Mouse (Mus musculus) skeletal muscle tissue, adult 2 months (tissue): ENCODE data around the gene Kif5c.

Source experiments
- DNase-seq: peaks from one replicate; pipeline ENCODE4 v3.0.0-alpha.2; 2012; ENCODE audit warnings: low read depth, low spot score

The Kif5c gene

DNA sequence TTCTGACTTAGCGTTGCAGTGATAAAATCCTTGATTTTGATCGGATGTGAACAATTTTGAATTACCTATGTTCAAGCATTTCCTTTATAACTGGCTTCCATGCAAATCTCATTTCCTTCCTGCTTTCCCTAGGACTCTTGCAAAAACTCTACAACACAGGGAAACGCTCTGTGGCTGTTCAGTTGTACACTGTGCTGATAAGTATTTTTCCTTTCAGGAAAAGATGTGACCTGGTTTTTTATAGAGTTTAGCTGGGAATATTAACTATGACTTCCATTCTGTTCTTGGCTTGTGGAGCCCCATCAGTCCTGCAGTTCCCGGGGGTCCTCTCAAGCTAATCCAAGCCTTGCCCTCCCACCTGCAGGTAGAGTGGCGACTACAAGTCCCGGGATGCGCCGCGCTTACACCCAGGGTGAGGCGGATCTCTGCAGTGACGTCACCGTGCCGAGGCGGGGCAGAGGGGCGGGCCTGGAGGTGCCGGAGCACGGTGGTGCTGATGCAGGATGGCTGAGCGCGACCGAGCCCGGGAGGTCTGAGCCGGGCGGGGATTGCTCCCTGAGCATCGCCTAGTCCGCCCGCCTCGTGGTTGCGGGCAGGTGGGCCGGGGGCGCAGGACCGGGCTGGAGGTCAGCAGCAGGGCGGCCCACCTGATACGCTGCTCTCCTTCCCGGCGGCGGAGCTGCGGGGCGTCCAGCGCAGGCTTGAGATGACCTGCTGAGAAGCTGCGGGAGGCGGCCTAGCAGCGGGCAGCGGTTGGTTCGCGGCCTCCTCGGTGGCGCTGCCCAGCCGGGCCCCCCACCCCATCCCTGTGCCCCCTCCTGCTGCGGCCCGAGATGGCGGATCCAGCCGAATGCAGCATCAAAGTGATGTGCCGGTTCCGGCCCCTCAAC lies at the start of gene Kif5c:
Gene Kif5c (plus strand): TSS at position 470 of the 890 bp plus-strand sequence.
- peak; percentile 10 for DNase-seq

DNA sequence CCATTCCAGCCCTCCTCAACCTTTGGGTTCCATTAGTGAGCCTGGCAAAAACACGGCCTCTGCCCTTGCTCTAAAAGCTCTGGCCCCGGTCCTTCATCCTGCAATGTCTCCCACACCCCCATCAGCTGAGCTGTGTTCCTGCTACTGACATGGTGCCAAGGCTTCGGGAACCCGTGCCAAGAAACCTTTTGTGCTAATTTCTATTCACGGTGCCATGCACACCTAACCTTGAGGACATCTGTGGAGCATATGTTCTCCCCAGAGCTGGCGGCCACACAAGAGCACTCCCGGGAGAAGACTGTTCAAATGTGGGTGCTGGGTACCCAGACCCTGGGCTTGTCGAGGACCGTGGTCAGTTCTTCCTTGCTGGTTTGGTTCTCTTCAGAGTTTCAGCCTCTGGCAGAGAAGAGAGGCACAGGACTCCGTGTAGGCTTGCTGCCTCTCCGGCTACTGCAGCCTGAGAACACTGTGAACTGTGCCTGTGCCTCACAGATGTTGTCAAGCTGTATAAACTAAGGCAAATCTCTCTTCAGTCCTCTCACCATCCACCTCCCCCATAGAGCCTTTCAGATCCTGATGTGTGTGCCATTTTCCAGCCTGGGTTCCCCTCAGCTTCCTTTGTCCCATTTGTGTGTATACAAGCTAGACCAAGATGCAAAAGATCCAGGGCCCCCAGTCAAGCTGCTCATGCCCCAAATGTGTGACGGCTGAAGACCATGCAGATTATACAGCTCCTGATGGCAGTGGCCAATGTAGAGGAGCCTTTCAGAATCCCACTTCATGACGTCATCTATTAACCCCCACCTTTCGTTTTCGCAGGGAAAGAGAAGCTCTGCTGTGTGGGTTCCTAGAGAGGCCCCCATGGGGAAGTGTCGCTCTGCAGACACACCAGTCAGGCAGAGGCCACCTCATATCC lies 49.0 kb upstream of the Kif5c start:
- DNase-seq = no peak

DNA sequence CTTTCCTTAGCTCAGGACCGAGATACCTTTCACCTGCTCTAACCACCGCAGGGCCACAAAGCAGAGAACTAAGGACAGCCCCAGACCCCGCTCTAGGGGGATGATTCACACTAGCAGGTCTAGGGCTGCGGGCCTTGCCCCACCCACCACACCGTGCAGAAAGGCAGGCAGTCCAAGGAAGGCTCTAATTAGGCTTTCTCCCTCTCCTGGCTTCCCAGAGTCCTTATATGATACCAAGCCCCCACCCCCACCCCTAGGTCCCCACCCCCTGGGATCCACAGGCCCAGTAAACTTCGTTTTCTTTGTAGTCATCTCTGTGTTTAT lies 48.4 kb upstream of the Kif5c start:
- no peak for DNase-seq

DNA sequence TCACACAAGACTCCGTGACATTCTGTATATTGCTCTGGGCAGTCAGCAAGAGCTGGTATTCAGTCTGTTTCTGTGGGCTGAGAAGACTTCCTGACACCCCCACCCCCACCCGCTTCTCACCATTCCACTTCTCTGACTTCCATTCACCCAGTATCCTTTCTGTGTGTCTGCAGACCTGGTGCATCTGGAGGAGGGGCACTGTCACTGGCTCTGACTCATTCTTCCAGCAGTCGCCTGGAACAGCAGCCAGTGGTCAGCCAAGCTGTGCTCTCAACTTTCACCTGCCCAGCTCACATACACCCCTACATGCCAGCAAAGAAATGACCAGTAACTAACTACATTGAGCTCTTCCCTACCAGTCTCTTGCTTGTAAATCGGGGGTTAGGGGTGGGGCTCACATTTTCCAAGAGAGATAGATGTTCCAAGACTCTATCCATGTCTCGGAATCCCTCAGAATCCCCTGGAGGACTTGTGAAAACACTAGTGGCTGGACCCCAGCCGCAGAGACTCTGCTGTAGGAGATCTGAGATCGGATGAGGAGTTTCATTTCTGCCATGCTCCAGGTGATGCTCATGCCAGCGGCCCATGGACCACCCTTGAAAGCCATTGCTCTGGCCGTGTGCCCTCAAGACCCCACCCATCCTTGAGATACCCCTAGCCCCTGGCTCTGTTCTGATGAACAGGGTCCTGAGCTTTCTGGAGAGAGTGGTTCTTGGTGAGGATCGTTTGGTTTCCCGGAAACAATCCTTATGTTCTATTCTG lies 47.8 kb upstream of the Kif5c start:
- DNase-seq = no peak

DNA sequence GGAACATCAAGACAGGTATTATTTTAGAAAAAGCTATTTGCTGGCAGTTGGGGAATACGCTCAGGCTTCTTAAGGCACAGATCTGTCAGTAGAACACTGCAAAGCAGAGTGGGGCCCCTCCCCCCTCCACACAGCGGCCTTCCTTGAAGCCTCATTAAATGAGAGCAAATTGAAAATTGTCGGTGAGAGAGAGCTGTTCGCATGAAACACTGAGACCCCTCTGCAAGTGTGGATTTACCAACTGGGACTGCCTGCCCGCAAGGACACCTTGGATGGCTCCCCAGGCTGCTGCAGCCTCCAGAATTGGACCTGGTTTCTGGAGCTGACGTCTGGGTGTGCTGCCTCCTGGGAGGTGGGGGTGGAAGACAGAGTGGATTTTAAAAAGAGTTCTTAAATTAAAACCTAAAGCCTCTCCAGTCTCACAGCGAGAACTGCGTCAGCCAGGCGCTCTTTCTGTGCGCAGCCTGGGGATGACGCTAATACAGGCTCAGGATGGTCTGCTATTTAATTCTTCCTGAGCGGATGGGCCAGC lies 46.9 kb upstream of the Kif5c start:
- DNase-seq = no peak

DNA sequence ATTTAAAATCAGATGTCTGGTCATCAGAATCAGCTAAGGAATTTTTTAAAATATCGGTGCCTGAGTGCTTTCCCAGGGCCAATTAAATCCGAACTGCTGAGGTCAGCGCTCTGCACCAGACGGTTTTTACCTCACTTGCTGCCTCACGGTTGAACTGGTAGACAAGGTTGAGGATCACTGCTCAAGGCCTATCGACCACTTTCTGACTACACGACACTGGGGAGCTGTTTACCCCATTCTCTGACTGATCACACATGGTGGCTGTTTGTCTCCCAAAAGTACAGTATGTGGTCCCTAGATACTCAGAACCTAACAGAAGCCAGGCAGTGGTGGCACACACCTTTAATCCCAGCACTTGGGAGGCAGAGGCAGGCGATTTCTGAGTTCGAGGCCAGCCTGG lies 46.4 kb upstream of the Kif5c start:
- DNase-seq = no peak

DNA sequence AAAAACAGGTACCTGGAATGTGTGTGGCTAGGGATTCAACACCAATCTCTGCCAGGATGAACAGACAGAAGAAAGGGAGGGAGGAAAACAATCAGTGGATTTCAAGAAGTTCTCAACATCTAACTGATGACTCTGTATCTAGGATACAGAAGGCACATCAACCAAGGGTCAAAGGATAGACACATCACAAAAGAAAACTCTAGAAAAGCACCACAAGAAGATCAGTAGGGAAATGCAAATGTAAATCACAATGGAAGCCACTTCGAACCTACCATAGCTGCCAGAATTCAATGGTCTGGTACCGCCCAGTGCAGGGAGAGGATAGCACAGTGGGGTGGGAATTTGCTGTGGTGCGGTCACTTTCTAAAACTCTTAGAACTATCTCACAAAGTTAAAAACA lies 45.8 kb upstream of the Kif5c start:
- no peak for DNase-seq

DNA sequence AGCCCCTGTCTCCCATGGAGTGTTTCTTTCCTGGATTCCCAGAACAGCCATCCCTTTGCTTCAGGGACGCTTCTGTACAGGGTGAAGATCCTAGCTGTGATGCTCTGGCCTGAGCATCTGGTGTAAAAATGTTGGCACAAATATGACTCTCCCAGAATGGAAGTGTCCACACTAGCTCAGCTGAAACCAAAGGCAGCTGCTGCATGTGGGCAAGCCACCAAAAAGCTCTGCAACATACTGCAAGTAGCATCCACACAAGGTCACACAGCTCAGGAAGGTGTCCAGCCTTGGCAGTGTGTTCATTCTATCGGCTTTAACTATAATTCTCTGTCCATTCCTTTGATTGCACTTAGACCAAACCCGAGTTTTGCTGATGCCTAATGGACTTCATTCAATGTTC lies 38.5 kb upstream of the Kif5c start:
- DNase-seq = no peak

DNA sequence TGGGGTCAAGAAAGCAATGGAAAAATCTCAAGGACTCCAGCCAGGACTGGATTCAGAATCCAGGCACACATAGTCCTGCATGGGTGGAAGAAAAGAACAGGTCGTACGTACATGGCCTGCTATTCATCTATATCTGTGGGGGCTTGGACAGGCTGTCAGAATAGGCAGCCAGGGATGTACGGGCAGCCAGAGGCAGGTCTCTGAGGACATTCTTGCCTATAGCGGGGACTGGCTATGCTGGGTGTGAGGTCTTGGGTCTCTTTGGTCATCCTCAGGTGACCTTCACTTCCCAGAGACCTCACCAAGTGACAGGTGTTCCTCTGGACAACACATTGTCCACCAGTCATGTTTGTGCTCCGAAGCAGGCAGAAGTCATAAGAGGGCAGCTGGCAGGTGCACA lies 36.6 kb upstream of the Kif5c start:
- DNase-seq = no peak

DNA sequence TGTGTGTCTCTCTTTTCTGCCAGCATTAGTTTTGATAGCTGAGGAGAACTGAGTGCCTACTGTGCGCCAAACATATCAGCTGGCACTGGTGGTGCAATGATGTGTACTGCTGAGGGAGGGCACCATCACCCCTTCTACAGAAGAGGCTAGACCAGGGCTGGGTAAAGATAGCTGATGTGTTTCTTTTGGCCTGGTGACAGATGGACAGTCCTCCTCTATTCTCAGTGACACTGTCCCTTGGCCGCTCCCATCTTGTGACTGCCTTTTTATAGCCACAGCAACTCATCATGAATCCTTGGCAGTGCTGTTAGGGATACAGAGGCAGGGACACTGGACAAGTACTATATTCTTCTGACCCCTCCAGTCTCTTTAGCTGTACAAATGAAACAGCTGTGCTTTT lies 35.8 kb upstream of the Kif5c start:
- DNase-seq = no peak

DNA sequence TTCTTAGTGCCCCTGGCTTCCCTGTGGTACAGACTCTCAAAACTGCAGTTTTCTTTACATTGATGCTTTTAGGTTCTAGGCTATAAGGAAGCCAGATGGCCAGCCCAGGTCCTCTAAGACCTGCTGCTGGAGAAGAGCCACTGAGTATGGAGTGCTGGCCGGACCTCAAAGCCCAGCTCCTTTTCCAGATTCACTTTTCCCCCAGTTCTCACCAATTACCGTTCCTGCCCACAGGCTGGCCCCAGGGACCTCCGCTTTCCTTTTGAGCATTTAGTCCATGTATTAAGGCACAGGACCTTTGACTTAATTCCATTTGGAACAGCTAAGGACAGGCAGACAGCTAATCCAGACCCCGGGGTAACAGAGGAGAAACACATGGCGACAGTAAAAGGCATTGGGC lies 28.6 kb upstream of the Kif5c start:
- no peak for DNase-seq

DNA sequence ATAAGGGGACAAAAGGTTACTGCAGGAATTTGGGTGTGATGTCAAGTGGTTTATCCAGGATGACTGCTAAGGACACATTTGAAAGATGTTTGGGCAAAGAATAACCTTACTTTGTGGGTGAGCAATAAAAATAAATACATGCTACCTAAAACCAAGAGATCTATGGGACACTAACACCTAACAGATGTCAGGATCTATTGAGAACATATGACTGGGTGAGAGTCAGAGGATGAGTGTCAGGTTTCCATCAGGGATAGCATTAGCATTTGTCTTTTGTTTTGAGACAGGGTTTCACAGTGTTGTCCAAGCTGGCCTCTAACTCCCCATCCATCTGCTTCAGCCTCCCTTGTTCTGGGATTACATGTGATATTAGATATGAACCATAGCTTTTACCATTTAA lies 26.2 kb upstream of the Kif5c start:
- no peak for DNase-seq

DNA sequence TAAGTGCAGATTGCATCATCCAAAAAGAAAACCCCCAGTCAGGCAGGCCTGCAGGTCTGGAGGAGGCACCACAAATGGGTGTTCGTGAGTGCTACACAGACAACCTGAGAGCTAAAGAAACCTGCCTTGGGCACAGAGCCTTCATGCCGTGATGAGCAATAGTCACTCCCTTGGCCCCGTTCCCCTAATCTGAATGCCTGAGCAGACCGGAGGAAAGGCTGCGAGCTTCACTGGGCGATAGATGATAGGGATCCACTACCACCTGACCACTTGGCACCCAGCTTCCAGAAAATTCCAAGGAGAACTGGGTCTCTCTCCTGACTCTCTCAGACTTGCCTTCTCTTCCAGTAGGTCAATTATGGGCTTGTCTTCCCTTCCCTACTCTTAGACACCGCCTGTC lies 24.2 kb upstream of the Kif5c start:
- no peak for DNase-seq

DNA sequence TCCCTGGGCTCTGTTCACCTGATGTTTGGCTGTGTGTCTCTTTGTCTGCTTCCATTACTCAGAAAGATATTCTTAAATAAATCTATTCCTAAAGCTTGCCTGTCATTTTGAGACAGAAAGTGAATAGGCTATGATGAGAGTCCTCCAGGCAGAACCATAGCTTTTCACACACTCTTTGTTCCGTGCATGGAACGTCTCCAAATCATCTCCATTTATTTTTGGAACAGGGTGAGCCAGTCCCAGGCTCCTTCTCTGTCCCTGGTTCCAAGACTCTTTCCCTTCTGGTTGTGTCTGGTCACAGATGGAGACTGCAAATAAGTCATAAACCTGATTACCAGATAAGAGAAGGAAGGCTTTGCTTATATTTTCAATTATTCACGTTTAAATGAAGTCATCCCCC lies 22.8 kb upstream of the Kif5c start:
- DNase-seq = no peak

DNA sequence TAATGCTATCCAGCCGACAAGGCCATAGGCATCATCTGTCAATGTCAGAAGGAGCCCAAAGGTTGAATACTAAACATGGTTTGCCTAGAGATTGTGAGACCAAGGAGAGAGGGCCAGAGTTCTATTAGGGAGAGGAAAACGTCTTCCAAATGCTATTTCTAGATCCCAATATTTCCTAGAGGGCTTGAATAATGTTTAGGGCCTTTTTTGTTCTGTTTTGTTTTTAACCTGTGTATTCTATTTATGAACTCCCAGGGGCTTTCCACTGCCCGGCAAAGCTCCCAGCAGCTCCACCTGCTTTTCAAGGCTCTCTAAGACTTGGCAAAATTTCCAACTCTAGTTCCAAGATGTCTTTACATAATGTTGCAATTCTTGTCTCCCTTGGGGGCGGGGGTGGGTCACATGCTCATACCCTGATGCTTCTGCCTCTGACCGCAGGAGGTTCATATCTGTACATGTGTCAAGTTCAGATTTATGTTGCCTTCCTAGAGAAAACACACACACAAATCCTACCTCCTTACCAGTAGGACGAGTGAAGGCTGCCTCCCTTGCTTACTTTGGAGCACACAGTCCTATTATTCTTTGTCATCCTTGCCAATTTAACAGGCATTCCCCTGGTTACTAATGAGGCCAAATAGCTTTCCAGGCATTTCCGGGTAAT lies 18.9 kb upstream of the Kif5c start:
- DNase-seq = peak; percentile 12

DNA sequence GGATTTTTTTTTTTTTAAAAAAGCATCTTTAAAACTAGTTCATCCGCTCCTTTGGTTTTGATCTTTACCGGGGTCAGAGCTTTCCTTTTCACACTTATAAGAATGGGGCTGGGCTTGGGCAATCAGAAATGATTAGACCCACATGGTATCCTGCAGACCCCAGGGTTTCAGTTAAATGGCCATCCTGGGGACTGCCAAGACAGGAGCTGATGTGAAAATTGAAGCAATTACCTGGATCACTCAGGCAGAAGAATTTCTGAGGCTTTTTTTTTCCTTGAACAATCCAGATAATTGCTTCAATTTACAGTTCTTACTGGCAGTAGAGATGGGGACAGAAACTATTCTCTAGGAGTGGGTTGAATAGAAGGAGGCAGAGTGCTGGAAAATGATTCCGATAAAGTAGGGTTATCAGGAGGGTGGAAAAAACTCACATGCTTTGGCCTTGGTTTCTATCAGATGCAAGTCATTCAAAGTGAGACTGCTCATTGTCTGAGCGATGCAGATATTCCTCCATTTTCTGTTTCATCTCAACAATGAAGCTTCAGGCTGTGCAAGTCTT lies 16.2 kb upstream of the Kif5c start:
- no peak for DNase-seq

DNA sequence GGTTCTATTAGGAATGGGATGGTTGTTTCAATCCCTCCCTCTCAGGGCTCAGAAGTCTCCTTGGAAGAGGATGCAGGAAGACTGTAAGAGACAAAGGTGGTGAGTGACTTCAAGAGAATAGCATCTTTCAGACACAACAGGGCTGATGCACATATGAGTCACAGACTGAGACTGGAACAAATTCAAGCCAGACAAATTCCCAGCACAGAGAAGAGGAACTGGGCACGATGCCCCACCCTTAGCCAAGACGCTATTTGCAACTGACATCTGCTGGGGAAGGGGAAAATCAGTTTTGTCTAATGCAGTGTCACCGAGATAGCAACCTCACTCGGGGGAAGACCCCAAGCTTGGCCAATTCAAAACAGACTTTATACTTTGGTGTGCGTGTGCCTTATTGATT lies 9.5 kb upstream of the Kif5c start:
- no peak for DNase-seq

DNA sequence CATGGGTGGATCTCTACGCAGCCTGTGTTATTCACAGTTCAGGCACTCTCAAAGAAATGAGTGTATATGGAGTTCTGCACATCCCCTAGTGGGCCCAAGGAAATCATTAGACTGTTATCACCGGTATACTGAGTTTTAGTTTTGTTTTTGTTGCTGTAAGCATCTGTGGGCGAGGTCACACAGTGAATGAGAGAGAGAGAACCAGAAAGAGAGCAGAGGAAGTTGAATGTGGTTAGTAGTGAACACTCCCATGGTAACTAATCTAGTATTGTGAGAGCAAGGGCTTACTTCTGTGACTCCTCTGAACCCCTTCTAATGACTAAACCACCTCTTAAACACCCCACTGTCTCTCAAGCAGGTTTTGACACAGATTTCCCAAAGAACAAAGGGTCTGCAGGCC lies 2.3 kb upstream of the Kif5c start:
- no peak for DNase-seq

DNA sequence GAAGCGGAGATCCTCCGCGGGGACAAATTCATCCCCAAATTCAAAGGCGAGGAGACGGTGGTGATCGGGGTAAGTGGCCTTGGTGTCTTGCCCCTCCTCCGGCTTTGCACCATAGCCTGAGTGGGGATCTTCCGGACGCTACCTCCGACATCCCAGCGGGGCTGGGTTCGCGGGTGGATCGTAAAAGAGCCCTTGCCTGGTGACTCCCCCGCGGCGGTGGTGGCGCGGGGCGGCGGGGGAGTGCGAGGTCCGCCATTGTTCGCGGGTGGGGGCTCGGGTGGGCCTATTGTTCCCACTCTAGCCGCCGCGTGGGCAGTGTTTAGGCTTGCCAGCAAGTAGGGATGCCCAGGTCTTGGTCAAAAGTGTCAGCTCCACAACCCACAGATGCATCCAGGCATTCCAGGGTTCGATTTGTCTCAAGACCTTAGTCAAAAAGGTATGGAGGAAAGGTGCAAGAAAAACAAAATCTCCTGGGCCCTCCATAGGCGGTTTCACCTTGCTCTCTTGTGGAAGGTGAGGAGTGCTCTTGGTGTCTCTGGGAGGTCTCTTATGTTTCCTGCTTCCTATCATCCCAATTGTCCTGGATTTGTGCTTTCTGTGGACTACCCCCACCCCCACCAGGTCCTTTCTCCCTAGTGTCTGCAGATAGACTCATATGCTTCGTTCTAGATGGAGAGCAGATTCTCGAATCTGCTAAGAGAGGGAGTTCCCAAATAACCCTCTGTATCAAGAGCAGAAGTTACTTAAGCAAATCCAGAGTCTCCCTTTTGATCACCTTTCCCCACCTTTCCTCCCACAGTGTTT lies 823 bp downstream of the Kif5c start:
- no peak for DNase-seq

DNA sequence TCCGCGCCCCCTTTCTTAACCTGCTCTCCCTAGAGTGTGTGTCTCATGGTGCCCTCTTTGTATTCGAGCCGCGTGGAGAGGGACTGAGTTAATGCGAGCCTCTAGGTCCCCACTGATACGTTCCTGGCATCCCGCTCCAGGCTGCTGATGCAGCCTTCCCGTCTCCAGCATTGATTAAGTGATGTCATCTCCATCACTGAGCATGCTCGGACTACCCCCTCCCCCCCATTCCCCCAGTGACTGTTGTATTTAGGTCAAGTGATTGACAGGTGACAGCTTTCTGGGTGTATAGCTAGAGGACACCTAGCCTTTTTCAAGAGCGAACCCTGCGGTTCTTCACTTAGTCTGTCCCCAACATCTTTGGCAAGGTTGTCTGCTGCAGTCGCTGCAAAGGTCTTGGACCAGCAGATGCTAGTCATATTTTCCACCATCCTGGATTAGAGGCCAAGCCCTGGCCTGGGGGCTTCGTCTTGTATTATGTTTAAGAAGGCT lies 1.6 kb downstream of the Kif5c start:
- DNase-seq = no peak
